Mouse (Mus musculus) MN1 (cell line): ENCODE measurements at regions not wholly inside any gene's neighbourhood (a gene's known extent, or its start where the extent isn't known, plus 50 kb on each side); places are given as distances from the start of the nearest gene placed in this dataset.
"Not testable (repeated sequence)": the region's sequence is repeated elsewhere in the genome, so short reads cannot be mapped to it uniquely, and the experiment has no call there.

Experiments used
- DNase-seq: peaks from one replicate; pipeline ENCODE4 v3.0.0-alpha.2; 2016; ENCODE audit warnings: low spot score

DNA sequence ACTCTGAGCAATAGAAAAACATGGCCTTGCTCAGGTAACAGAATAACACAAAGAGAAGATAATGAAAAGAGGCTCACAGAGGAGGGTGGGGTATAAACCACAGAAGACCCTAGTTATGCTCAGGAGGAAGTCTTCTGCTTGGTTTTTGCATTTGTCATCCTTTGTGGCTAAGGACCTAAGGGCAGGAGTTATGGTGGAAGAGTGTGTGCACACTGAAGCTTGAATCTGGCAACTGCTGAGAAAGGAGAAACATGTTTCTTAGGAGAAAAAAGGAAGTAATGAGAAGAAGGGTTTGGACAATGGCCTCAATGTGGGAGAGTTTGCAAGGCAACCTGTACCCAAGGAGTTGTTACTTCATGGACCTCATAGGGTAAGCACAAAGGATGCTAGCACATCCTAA lies 106.8 kb upstream of the Nyap2 start:
- no peak for DNase-seq

DNA sequence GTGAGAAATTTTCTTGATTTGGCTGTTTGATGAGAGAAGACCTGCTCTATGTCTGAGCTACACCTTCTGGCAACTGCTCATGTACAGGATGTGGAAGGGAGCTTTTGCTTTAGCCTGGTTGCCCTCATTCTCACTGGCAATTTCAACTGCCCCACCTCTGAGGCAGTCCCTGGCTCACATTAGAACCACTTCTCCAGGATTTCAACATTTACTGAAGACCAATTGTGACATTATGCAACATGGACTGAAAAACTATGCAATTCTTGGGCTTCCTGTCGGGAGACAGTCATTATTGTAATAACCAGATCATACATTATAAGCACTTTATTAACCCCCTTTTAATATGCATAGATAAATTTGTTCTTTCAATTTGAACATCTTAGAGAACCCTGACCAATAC lies 107.6 kb upstream of the Nyap2 start:
- DNase-seq: no peak

DNA sequence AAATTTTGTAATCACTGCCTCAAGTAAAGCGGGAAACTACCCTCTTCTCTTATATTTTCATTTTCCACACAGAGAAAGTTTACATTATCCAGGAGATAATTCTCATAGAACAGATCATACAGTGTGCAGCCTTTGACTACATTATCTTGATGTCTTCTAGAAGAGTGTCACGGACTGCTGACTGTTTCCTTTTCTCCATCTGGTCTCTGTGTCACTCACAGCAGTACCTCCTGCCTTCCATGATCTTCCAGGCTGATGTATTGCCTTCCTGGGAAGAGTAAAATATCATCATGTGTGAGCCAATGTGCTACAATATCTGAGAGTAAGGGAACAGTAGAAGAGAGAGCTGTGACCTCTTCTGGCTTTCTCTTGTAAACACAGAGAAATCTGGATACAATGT lies 111.0 kb upstream of the Nyap2 start:
- DNase-seq: no peak

DNA sequence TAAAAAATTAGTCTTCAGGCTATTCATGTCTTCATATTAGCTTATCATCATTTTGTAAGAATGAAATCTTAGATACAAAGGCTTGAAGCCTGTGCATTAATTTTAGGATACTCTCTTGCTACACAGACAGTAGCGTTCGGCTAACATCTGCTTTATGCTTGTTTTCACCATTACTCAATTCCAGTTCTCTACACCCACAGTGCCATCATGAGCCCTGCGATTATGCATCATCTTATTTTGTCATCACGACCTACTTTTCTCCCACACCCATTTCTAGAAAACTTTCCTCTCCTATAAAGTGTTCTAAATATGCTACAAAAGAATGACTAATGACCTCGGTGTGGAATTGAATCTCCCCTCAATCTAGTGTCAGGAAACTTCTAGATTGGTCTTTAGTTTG lies 112.4 kb upstream of the Nyap2 start:
- no peak for DNase-seq

DNA sequence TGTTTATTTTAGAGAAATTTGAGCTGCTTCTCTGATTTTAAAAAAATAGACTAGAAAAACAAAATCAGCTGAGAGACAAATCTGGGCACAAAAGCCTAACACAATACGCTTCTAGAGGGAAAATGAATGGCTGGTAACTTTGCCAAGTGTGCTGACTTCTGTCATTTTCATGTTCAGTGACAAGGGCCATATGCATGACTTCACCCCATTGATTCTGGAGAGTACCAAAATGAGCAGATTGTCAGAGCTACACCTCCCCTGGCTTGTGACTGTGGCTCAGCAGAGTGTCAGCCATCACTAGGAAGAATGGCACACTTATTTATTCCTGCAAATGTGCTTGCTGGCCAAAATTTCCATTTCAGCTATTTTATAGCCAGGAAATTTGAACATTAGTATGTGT lies 112.9 kb upstream of the Nyap2 start:
- no peak for DNase-seq

DNA sequence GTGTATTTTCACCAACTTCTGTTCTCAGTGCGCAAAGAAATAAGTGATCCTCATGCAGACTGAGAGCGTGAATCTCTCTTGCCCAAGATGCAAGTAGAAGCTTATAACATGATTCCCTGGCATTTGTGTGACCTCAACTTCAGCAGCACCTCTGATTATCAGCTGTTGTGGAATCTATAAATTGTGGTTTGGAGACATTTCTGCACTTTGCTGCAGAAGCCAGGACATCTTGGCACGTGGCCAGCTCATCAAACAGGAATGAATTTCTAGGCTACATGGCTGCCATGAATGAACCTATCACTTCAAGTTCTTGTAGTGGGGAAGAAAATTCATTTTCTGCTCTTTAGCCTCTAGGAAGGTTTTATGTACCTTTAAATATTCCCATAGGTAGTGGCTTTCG lies 126.3 kb upstream of the Nyap2 start:
- DNase-seq: peak; percentile 19

DNA sequence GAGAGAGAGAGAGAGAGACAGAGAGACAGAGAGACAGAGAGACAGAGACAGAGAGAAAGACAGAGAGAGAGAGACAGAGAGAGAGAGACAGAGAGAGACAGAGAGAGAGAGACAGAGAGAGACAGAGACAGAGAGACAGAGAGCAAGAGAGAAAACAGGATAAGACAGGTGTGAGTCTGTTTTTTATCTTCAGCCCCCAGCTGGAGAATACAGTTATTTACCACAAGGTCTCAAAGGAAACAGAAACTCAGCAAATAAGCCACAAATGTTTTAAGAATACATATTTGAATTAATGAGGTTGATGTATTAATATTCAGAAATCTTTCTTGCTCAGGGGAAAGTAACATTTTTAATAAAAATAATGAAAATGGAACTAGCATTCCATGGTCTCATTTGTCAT lies 130.7 kb upstream of the Nyap2 start:
- DNase-seq: not testable (repeated sequence)

DNA sequence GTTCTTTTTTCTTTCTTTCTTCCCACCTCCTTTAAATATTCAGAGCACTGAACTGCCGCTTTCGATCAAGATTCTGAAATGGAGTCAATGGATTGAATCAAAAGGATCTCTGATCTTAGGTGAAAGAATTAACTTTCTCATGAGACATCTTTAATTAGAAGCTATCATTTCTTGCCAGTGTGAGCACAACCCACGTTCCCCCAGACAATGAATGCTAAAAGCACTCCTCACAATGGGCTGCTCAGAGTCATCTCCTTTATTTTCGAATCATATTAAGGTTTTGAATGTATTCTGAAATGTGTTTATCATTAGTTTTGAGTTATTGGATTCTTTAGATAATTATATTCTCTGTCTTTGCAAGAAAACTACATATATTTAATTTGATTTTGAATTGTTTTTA lies 137.4 kb upstream of the Nyap2 start:
- DNase-seq: no peak

DNA sequence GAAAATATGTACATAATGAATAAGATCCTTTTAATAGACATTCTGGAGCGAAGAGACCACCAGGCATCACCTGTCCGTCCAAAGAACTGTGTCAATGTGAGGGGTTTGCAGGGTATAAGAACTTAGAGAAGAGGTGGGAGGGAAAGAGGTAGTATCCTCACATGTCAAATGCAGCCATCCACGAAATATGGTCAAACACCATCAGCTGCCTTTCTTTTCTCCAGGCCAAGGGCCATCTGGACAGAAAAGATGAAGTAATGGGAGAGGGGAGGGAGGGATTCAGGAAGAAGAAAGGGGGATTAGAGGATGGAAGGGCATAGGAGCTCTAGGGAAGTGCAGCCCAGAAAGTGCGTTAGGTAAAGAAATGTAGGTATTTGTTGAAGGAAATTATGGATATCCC lies 141.0 kb upstream of the Dock10 start:
- no peak for DNase-seq

DNA sequence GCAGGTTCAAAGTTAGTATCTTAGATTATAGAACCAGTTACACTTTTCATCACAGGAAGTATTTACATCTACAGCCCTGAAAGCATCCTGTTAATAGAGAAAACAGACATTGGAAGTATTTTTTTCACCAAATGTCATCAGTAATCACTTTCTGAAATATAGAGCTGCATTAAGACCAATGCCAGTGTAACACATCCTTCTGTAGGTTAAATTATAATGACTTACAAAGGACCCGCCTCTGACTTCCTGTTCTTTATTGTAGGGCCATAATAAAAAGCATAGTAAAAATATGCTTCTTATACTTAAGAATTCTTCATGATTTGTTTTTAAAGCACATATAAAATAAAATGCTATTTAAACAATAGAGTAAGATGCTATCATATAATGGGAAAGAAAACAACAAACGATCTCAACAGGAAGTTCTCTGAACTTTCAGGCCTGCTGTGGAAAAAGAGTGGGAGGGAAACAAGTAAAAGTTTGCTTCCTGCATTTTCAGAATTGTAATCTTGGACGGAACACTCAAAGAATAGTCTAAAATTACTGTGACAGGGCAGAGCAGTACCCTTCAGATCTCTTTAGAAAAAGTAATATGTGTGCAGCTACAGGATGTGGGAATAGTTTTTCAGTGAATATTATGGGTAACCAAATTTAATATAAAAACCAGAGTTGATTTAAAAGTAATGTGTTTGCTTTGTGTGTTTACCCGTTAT lies 116.0 kb upstream of the Dock10 start:
- DNase-seq: no peak

DNA sequence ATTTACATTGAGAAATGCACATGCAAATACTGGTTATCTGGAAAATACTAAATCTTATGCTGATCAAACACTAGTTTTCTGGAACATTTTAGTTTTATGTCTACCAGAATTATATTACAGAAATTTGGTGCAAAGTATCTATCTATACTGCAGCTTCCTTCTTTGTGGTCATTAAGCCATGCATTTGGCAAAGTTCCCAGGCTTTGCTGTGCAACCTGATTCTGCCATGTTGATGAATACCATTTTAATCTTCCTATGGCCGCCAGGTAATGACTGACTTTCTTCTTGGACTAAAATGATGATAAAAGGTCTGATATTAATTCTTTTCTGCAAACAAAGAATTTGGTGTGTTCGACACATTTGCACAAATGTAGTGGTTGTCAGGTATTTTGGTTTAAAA lies 115.3 kb upstream of the Dock10 start:
- DNase-seq: peak; percentile 30

DNA sequence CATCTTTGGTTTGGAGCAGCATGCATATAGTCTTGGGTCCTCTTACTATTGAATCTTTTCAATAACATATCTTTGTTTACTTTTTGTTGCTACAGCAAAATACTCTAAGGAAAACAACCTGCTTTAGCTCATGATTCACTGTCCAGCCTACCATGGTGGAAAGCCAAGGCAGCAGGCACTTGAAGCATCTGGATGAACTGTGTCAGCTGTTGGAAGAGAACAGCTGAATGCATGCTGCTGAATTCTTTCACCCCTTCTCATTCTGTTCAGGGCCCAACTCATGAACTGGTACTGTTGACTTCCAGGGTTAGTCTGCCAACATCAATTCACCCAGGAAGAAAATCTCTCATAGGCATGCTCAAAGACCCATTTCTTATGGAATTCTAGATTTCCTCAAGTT lies 110.5 kb upstream of the Dock10 start:
- DNase-seq: no peak

DNA sequence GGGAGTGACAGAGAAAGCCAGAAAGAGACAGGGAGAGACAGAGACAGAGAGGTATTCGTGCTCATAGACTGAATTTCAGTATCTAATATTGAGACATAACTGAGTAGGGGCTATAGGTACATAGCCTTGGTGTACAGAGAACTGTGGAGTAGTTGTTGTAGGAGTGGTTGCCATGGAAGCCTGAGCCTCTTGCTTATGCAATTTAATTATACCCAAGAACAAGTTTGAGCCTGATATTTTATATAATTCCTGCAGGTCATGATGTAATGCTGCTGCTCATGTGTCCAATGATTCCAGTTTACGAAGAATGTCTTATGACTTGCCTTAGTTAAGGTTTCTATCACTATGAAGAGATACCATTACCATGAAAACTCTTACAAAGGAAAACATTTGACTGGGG lies 98.7 kb upstream of the Dock10 start:
- no peak for DNase-seq

DNA sequence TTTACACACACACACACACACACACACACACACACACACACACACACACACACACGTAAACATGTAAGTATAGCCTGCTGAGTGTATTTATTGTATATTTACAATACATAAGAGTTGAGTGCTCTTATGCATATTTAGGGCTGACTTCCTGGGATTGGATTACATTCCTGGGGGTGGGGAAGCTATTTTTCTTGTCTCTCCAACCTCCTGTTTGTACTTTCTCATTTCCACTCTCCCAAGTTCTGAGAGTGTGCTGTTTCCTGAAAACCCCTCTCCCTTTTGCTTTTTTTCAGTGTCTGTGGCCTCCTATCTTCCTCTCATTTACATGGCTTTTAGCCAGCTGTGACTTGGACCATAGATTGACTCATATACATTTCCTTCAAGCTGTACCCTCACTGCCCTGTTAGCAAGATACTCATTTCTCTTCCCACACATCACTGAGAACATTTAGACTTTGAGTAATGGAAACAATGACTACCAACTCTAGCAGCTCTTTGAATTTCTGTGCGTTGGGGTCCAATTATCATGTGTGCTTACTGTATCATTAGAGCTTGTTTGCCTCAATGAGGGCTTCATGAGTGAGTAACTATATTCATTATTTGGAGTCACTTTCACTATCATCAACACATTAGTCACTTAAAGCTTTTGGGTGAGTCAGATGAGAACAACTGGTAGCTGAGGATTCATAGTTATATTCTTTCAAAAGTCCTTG lies 96.8 kb upstream of the Dock10 start:
- no peak for DNase-seq

DNA sequence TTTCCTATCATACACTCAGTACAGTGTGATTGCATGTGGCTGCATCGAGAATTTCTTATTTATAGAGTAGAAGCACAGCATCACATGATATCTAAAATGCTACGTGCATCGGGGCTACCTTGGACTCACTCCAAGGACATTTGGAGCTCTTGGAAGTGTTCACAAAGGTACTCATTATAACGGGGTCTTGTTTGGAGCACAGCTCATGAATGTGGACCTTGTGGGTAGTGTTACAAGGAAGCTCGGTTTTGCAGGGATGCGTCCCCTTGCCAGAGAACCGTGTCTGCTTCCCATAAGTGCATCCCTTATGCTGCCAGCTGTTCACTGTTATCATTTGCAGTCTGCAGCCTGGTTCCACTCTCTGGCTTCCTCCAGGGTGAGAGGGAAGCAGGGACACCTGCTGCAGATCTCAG lies 96.0 kb upstream of the Dock10 start:
- DNase-seq: peak; percentile 47

DNA sequence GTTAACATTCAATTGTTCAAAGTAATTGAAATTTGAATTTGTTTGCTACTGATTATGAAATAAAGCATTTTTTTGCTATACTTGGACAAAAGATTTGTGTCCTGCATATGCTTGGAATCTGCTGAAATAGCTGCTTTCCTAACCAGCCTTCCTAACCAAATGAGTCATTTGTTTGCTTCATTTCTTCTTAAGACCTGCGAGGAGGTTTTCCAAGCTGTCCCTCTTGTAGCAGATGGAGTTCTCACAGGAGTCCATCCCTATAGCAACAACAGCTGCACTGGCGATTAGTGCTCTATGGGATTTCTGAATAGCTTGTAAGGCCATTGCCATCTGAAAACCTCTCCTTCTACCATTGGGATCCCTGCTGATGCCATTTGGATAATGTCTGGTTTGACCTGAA lies 94.4 kb upstream of the Dock10 start:
- DNase-seq: no peak

DNA sequence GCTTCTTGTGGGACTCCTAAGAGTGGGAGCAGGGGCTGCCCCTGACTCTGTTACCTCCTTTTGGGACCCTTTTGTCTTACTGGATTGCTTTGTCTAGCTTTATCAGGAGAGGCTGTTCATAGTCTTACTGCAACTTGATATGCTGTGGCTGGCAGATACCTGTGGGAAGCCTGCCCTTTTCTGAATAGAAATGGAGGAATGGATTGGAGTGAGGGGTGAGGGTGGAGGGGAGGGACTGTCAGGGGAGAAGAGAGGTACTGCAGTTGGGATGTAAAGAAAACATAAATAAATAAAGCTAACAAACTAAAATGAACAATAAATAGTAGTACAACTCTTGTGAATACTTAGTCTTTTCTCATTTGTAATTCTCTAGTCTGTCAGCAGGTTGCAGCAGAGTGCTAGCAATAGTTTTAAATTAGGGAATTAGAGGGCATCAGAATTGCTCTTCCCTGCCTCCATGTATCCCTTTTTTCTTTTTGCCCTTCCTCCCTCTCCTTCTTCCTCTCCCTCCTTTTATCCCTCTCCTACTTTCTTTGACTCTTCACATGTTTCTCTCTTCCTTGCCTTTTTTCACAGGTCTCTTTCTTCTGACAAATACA lies 72.0 kb upstream of the Dock10 start:
- DNase-seq: peak; percentile 58

DNA sequence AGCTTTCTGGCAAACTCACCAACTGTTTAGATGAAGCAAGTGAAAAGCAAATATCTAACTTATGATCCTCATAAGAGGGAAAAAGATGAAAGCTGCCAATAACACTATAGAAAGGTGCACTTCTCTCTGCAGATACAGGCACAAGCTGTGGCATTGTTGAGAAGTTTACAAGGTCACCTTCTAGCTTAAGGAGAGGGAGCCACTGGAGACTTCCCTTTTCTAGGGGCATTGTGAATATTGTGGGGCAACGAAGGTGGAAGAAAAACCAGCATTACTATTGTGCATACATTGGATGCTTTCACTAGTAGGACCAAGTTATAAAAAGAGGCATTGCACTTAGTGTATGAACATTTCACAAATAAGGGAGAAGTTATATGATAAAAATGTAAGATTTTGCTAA lies 68.1 kb upstream of the Dock10 start:
- DNase-seq: no peak

DNA sequence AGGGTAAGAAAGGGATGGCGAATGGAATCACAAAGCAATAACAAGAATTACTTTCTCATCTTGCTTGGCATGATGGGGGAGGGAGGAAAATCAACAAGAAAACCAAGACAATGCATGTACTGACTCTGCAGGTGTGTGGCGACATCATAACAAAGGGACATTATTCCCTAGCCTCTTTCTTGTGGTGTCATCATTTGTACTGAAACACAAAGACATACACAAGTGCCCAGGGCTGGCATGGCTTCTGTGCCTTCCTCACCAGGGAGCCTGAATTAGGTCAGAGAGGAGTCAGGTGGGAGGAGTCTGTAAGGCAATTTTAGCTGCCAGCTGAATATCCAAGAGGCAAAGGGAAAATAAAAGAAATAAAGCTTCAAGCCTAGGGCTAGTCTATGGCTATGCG lies 65.6 kb upstream of the Dock10 start:
- peak; percentile 28 for DNase-seq

DNA sequence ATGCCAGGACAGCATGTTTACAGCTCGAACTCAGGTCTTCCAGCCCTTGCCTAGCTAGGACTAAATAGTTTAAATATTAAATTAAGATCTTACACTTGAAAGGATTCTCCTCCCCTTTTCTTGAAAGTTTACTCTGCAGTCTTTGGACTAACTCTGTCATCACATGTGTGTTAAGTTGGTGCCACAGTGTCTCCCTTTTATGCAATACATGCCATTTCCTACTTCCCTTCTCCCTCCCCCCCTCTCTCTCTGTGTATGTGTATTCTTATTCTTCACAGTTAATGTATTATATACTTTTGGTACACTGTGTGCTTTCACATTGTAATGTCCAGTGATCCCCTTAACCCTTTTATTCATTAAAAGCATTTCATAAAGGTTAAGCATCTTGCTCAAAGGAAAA lies 63.9 kb upstream of the Dock10 start:
- no peak for DNase-seq

DNA sequence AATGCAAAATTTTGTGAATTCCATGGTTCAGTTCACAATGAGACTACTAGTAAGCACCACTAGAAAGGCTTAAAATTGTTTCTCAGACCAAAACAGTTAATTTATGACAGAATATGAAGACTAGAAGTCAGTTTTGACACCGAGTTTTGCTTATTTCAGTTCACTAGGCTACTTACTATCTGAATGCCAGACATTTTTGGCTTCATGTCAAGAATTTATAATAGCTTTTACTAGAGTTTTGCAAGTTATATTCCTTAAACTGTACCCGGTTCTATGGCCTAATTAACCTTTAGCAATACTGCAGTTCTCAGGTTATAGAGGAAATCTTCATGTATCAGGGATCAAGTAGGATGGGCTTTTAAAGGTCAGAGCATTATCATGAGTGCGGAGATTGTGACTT lies 54.6 kb upstream of the Dock10 start:
- no peak for DNase-seq
